Mouse (Mus musculus): ENCODE data around the gene Znrf3.
A peak's percentile ranks its signal among the peaks of the same experiment; 100 is the strongest.

The Znrf3 gene

DNA sequence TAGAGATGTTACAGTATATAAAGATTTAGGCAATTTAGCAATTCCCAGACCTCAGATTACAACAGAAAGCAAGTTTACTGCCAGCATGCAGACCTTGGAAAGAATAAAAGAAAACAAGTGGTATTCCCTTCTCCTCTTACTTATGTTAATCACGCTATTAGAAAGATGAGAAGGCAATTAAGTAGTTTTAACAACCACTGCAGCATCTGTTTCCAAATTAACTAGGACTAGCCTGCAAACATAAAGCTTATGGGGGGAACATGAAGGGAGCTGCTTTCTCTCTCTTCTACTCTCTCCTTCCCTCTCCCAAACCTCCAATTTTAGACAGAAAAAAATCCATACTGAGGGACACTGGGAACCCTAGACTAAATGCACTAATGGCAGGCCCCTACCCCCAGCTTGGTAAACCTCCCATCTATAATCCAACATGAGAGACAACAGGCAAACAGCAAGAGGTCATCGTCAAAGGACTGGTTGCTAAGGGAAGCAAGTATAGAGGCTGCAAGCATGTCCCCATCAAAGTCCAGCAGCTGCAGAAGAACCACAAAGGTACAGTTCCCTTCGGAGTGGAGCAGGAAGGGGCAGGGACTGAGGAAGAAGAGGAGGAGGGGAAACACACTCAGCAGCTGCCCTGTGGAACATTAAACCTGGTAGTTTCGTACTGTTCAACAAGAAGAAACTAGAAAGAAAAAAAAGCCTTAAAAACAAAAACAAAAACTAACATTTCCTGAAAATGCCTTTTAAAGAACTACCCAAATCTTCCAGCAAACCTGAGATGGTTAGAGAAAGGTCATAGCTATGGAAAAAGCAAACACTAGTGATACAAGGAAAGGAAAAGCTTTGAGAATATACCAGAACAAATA lies 53.4 kb downstream of the Znrf3 start:
- DNase-seq (ENCODE audit: low read depth), result no peak

DNA sequence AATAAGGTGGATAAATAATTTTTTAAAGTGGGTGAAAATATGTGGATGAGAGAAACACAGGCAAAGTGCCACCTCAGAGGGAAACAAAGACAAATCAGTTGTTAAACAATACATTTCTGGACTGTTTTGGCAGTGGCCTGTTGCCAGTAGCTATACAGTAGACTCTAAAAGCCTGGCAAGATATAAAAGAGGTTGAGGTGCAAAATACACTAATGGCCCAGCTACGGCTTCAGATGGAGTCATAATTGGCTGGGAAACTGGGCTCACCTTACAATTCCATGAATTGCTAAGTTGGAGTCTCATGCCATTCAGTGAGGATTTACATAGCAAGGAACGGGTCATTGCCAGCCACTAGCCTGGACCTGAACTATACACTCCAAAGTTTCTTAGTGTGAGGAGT lies 62.0 kb downstream of the Znrf3 start:
- DNase-seq (ENCODE audit: low read depth), result no peak

GRCm38 (mm10) chr11:5381226-5381625 lies 63.4 kb downstream of the Znrf3 start:
- no peak for DNase-seq (ENCODE audit: low read depth)

DNA sequence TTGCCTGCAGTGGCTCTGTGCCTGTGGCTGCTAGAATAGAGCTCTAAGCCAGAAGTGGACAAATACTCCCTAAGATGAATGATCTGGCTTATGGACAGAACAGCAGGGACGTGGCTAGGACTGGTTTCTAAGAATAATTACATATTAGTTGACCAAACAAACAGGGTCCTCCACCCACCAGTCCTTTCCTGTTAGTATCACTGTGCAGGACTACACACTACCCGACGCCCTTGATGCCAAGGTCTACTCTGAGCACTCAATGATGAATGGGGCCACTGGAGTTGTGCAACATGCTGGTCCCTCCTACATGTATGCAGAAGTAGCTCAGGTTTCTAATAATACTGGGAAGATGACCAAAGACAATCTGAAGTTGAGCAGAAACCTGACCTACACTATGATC lies 64.4 kb downstream of the Znrf3 start:
- DNase-seq (ENCODE audit: low read depth), result no peak

GRCm38 (mm10) chr11:5369176-5369575 lies 75.5 kb downstream of the Znrf3 start:
- DNase-seq (ENCODE audit: low read depth), result no peak

DNA sequence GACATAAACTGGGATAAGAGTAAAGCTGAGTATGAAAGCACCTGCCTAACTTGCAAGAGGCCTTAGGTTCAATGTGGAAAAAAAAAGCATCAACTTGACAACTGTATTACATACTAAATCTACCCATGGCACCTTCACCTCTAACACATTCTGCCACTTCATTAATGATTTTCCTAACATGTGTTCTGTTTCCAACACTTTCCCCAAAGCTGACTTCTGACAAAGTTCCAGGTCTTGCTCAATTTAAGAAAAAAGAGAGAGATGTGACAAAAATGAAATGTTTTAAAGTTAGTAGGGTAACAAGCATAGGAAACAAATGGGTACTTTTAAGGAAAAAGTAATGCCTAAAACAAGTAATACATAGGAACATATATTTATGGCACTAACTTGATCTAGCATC lies 76.2 kb downstream of the Znrf3 start:
- no peak for DNase-seq (ENCODE audit: low read depth)

DNA sequence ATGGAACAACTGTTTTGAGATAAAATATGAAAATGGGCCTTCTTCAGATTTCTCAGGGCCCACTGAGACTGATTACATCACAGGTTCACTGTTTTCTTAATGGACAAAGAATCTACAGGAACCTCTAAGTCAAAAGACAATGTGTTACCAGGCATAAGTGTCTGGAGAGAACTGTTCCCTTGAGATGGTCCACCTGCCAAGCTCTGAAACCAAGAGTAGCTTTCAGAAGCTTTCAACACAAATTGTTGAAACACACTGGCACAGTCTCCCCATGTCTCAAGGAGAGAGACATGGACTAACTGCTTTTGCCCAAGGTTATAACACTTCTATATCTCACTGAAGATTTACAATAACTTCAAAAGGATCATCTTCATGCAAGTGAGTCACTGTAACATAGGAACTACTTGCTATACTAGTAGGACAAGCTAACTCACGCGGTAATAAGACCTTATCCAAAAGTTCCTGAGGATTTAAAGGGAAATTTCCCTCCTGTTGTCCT lies 89.3 kb downstream of the Znrf3 start:
- no peak for DNase-seq (ENCODE audit: low read depth)

- no peak for DNase-seq (ENCODE audit: low read depth)
Measured at GRCm38 (mm10) chr11:5354753-5355152, 89.9 kb downstream of the Znrf3 start.

DNA sequence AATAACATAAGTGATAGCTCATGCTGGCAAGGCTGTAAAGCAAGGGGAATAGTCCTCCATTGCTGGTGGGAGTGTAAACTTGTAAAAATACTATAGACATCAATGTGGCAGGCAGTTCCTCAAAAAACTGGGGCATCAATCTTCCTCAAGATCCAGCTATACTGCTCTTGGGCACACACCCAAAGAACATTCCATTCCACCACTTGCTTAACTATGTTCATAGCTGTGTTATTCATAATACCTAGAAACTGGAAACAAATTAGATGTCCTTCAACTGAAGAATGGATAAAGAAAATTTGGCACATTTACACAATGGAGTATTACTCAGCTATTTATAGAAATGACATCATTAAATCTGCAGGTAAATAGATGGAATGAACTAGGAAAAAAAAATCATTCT lies 91.6 kb downstream of the Znrf3 start:
- no peak for DNase-seq (ENCODE audit: low read depth)

DNA sequence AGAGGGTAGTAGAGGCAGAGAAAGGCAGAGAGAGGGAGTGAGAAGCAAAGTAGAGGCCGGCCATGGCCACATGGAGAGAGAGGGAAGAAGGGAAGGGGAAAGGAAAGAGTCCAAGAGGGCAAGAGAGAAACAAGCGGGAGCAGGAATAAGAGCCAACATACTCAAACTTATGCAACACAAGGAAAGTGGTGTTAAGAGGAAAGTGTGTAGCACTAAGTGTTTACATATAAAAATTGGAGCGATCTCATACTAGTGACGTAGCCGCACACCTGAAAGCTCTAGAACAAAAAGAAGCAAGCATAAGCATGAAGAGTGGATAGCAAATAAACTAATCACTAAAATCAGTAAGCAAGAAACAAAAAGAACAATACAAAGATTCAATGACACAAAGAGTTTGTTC lies 95.2 kb downstream of the Znrf3 start:
- no peak for DNase-seq (ENCODE audit: low read depth)

DNA sequence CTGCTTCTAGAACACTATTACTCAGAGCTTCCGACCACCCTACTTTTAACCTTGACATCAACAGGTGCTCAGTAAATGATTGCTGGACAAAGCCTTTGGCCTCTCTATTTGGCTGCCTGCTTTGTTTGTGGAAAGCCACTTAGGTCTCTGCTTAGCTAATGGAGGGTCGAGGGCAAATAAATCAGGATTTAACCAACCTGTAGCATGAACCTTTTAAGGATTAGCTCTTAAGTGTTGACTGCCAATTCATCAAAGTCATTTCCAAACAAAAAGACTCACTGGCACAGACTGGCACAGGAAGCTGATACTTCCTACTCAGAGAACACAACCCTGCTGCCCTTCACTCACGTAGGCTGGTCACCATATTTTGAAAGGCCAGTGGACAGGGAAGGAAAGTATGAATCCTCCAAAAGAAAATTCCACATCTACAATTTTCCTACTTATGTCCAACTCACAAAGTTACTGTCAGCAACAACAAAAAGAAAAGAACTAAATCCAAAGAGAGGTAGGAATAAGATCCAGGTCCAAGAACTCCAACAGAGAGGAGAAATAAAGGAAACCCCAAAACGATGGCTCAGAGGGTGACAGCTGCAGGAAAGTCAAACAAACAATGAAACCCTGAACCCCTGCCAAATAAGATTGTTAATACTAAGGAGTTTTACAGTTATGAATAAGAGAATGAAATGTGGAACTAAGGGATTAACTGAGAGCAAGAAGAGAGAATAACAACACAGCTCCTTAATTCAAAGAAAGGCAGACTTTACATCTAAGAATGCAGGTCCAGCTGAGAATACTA lies 97.6 kb downstream of the Znrf3 start:
- no peak for DNase-seq (ENCODE audit: low read depth)

DNA sequence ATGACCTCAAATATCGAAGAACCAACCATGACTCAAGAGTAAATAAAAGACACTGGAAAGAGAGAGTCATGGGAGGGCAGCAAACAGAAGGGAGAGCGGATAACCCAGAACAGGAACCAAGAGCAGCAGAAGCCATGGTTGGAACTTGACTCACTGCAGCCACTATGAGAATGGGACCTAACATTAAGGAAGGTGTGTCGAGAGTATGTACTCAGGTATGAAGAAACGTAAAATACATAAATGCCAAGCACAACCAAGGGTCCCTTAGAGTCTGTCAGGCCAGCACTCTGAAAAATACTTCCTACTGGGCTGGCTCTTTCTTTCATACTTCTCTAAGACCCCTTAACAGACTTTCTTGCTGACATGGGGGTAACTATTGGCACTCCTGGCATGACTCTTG lies 100.9 kb downstream of the Znrf3 start:
- DNase-seq (ENCODE audit: low read depth), result no peak

GRCm38 (mm10) chr11:5339732-5340131 lies 104.9 kb downstream of the Znrf3 start:
- DNase-seq (ENCODE audit: low read depth), result peak; percentile 44

- peak; percentile 47 for DNase-seq (ENCODE audit: low read depth)
Measured at GRCm38 (mm10) chr11:5336852-5337251, 107.8 kb downstream of the Znrf3 start.

- DNase-seq (ENCODE audit: low read depth), result no peak
Measured at GRCm38 (mm10) chr11:5336269-5336668, 108.4 kb downstream of the Znrf3 start.

- no peak for DNase-seq (ENCODE audit: low read depth)
Measured at GRCm38 (mm10) chr11:5330851-5331250, 113.8 kb downstream of the Znrf3 start.

- DNase-seq (ENCODE audit: low read depth), result no peak
Measured at GRCm38 (mm10) chr11:5327693-5328092, 117.0 kb downstream of the Znrf3 start.

DNA sequence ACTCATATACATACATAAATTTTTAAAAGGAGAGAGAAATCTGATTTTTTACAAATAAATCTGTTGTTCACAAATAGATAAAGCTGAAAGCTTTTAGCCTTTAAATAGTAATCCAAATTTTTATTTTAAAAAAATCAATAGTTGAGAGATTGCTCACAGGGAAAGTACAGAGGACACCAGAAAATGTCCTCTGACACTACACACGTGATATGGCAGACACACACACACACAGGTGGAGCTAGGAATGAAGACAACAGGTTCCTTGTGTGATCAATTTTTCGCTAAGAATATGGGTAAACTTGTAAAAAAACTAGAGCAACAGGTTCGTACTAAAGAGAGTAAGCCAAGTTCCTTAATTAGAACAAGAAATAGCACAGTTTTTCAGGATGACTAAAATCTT lies 118.4 kb downstream of the Znrf3 start:
- DNase-seq (ENCODE audit: low read depth), result no peak

- DNase-seq (ENCODE audit: low read depth), result no peak
Measured at GRCm38 (mm10) chr11:5325217-5325616, 119.4 kb downstream of the Znrf3 start.

DNA sequence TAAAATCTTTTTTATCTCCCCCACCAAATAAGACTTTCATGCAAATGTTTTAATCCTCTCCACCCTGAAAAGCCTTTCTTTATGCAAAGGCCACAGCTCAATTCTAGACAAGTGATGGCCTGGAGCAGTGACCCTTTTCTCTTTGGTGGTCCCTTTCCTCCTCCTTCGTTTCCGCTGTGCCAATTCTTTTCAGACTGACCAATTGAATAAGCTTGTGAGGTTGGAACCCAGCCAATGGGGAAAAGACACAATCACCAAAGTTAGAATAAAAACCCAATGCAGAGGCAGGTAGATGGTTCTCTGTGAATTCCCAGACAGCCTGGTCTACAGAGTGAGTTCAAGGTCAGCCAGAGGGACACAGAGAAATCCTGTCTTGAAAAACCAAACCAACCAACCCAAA lies 120.4 kb downstream of the Znrf3 start:
- DNase-seq (ENCODE audit: low read depth), result no peak

DNA sequence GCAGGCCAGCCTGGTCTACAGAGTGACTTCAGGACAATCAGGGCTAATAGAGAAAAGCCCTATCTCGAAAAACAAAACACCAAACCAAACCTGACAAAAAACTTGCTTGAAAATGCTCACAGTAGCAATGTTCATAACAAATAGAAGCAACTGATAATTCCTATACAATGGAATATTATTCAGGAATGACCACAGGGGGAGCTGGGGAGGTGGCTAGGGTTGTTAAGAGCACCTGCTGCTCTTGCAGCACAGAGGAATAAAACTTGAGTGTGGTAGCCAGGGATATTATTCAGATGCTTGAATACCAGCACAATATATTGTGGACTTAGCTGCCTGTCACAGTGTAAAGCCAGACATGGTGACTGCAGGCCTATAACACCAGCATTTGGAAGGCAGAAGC lies 123.0 kb downstream of the Znrf3 start:
- DNase-seq (ENCODE audit: low read depth), result no peak

DNA sequence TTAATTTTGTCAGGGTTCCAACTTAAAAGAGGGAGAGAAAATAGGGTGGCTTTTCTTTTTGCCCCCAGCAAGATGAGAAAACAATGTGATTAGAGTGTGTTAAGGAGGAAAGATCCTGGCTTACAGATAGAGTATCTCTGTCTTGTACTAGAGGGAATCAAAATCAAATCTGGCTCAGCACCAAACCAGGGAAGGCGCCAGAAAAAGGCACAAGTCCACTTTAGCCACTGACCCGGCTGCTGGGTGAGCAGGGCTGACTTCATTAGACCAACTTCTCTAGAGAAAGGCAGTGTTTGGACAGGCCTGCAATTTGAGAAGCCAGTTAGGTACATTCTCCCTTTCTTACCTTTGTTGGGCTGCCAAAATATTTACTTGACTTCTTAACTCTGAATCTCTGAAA lies 125.7 kb downstream of the Znrf3 start:
- no peak for DNase-seq (ENCODE audit: low read depth)

Data from induced T-regulatory cell, adult 2 months (primary cell).